Mouse (Mus musculus): ENCODE measurements at regions not wholly inside any gene's neighbourhood (a gene's known extent, or its start where the extent isn't known, plus 50 kb on each side); places are given as distances from the start of the nearest gene placed in this dataset.

- no peak for DNase-seq
Measured at GRCm38 (mm10) chr12:25891391-25892167, 523.5 kb downstream of the Rnf144a start.

DNA sequence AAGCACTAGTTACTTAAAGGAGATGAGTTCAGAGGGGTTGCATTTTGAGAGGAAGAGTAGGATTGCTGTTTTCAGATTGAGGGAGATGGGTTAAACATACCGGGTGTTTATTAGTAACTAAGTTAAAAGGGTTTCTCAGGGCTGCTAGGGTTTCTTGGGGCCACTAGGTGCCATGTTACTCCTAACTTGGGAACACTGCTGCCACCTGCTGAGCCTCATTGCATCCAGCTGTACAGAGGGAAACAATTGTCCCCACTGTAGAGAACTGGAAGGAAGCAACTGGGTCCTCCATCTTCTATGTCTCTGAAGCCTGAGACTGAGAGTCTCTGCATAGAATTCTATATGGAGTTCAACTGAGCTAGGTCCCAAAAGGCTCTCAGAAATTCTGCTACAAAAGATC, 524.3 kb downstream of the Rnf144a start:
- peak; percentile 16 for DNase-seq

DNA sequence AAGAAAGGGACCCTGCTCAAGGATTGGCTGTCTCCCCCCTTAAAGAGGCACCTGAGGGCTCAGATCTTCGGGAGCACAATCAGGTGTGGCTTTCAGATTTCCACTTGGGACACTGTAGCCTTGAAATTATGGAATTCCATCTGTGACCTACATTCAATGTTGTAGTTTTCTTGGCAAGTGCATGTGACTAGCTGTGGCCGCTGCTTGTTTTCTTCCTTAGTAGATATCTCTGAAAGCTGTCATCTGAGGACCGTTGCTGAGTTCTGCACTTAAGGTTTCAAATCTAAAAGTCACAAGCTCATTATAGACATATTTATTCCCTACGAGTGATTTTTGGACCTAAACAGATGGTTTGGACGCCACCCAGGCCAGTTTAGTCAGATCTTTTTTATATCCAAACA, 531.3 kb downstream of the Rnf144a start:
- DNase-seq = no peak

DNA sequence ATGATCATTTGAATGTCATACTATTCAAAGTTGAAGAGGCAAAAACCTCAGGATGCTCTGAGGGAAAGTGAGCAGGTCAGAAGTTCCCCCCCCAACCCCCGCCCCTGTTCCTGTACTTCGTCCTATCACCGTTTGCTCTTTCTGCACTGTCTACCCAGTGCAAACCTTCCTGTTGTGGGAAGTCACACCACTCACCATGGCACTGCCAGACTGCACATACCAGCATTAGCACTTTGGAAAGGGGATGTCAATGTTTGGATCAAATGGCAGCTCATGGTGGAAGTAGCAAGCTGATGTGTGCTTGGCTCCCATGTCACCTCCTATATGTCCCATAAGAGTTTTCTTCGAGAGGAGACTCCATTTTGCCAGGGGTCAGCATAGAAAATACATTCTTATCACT, 543.2 kb downstream of the Rnf144a start:
- no peak for DNase-seq

GRCm38 (mm10) chr12:25871001-25871461, 544.0 kb downstream of the Rnf144a start:
- DNase-seq = no peak

- DNase-seq = no peak
Measured at GRCm38 (mm10) chr12:25869846-25870245, 545.2 kb downstream of the Rnf144a start.

GRCm38 (mm10) chr12:25865063-25865462, 550.0 kb downstream of the Rnf144a start:
- peak; percentile 7 for DNase-seq

- peak; percentile 57 for DNase-seq
Measured at GRCm38 (mm10) chr12:25864113-25864852, 550.8 kb downstream of the Rnf144a start.

GRCm38 (mm10) chr12:25861100-25861499, 554.0 kb downstream of the Rnf144a start:
- DNase-seq = no peak

- DNase-seq = no peak
Measured at GRCm38 (mm10) chr12:25858397-25858796, 556.7 kb downstream of the Rnf144a start.

DNA sequence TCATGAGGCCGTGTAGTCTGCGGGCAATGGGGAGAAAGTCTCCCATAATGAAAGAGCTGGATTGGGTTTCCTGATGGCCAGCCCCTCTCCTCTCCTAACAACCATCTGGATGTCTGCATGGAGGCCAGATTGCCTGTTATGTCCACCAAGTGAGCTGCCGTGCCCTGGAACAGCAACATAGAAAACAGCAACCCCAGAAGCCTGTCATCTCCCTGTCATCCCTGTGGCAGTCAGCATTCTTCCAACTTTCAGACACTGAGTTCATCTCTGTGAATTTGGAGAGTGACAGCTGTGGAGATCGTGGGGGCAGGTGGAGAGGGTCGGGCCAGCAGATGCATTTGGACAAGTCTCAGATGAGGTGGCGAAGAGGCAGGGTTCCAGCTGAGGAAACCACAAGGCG, 585.0 kb downstream of the Rnf144a start:
- no peak for DNase-seq

GRCm38 (mm10) chr12:25827961-25828360, 587.1 kb downstream of the Rnf144a start:
- no peak for DNase-seq

DNA sequence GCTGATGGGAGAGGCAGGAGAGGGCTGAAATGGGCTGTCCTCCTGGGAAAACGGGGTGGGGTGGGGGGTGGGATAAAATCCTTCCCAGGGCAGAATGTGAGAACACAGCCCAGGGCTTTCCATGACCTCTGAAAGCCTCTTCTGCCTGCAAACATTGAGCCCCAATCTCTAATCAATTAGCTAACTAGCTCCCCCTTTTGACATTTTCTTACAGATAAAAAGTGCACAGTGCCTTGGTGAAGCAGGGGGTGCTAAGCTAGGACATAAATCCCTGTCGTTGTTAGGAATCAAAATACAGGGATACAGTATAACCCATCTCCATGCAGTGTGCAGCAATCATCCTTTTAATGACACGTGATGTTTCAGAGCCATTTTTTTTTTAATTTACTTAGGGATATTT, 588.1 kb downstream of the Rnf144a start:
- DNase-seq = no peak

DNA sequence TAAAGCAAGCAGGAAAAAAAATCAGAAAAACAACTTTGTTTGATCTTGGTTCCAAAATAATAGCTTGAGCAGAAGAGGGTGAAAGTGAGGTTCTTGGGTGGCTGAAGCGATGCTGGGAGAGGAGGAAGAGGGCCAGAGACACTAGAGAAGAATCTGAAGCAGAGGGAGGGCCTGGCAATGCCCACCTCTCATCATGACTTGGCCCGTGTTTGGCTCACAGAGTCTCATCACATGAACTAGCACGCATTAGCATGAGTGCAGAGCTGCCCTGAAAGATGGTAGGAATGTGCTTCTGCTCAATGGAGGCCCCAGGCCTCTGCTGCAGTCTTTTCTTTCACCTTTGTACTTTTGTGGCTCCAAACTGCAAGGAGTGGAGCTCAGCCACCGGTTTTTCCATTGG, 588.6 kb downstream of the Rnf144a start:
- no peak for DNase-seq

DNA sequence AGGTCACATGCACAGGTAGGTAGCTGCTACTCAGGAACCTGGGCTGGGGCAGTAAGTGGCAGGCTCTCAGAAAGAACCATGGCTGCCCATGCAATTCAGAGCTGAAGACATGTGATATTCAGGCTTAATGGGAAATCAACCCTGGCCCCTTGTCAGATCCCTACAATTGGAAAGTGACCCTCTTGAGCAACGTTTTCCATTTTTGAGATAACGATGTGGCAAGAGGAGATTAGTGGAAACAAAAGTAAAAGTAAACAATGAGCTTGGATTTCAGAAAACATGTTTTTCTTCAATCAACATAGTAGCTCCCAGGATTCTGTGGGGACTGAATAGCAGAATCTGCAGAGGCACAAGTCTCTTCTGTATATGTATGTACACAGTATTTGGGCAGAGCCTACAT, 598.8 kb downstream of the Rnf144a start:
- DNase-seq = no peak

DNA sequence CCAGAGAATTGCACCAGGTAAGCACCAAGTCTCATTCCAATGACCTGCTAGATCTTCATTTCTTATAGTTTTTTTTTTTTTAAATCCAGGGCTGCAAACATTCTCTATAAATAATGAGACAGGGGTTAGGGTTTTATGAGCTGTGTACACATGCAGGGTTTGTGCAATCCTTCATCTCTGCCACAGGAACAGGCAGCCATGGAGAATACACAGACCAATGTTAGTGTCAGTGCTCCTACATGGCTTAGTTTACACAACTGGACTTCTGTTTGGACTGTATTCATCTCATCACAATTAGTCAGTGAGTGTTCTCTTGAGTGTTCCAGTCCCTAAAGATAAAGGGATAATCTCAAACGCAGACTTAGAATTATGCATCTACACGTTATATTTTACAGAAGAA, 620.0 kb downstream of the Rnf144a start:
- DNase-seq = no peak

DNA sequence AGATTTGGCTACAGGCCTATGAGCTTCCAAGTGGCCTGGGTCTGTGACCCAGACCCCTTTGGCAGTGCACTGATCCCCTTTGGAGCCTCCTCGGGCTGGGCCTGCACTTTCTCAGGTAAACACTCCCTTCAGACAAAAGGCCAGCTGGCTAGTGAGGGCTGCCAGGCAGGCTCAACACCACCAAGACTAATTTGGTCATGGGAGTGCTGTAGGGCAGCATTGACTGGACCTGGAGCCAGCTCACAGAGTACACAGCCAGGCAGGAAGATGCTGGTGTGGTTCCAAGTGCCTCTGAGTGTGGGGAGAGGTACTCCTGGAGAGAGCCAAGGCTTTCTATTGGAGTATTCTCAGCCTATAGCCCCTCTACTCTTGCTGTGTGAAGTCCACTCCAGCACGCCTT, 620.5 kb downstream of the Rnf144a start:
- DNase-seq = peak; percentile 5

- no peak for DNase-seq
Measured at GRCm38 (mm10) chr12:25792571-25793075, 622.4 kb downstream of the Rnf144a start.

GRCm38 (mm10) chr12:25790956-25791355, 624.1 kb downstream of the Rnf144a start:
- DNase-seq = no peak

DNA sequence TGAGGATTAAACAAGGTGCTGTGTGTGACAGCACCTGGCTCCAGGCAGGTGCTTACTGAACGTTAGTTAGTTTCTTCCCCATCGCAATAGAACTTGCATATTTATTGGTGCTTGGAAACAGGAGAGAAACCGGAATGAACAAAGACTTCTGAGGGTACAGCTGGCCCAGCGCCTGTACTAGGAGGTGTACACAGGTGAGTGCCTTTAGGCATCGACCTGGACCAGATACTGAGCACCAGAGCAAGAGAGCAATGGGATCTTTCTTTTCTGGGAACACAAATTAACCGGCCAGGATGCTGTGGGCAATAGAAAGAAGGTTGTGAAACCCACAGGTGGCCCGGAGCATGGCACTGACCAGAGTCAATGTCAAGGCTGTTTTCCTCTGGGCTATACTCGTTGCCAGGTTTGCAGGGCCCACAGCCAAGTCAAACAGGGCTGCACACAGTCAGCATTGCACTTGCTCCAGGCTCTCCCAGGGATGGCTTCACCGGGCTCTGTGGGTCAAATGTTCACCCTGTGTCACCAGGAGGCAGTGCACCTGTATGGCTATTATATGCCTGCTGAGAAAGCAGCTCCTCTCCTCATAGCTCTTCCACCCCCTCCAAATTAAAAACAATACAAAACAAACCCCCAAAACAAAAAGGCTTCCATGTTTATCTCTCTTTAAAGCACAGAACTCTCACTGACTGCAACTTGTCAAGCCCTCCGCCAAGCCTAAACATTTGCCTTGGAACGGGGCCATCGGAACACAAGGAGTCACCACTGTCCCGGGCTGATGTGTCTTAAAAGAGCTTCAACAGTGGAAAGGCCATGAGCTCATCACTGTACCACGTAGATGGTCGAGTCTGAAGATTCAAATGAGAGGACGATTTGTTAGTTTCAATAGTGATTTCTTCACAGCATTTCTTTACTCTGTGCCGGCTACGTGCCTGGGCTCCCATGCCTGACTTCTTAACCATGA, 629.1 kb downstream of the Rnf144a start:
- DNase-seq = peak; percentile 48

DNA sequence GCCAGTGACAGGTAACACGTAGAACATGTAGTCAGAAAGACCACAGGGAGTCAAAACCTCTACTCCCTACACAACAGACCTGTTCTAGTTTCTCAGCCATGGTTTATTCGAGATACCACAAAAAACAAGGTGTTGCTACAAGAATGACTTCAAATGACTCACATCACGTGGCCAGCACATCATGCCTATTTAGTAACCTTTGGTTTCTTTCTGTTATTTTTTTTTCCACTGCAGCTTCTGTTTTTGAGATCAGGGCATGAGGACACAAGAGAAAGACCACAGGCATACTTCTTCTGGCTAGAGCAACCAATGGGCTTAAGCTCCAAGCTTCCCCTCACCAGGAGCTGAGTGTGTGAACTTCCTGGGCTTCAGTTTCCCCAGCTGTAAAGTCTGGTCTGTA, 630.7 kb downstream of the Rnf144a start:
- DNase-seq = no peak

GRCm38 (mm10) chr12:25782972-25783717, 631.9 kb downstream of the Rnf144a start:
- DNase-seq = no peak
